Mouse (Mus musculus): ENCODE data around the gene Olfr911-ps1. TPM values are rescaled to one million over a fixed set of nuclear protein-coding genes. Genes with fewer than 3 reads are reported as not detected.

The Olfr911-ps1 gene
- polyA plus RNA-seq (2016; fragmentation: Nextera tagmentation; extraction: Ambion mirVana), result not detected in 2 replicates

GRCm38 (mm10) chr9:38521280-38521679 lies at the start of gene Olfr911-ps1:
Olfr911-ps1 (plus strand) TSS chr9:38521580.
- Histone ChIP-seq H3K27me3 (ENCODE audit: poor library complexity, severe bottlenecking) (no peaks in the 10 kb centered on the region), H3K4me1 (no peaks in the 10 kb centered on the region), H3K36me3 (replicated peaks) (no peaks in the 10 kb centered on the region), H3K4me3 (no peak within 1 kb of the TSS), H3K9me3 (no peaks in the 10 kb centered on the region), H3K27ac (no peak within 1 kb of the TSS)
- DNase-seq (ENCODE audit: extremely low spot score, low spot score), result no peak
- 82% methylated on average over 1 of the region's 1 CpGs for WGBS

- H3K4me1 ChIP-seq, result no peaks in the 10 kb centered on the region
- H3K27me3 ChIP-seq (ENCODE audit: poor library complexity, severe bottlenecking), result no peaks in the 10 kb centered on the region
- H3K9me3 ChIP-seq, result no peaks in the 10 kb centered on the region
- H3K27ac ChIP-seq, result no peak within 1 kb of the TSS
- 91% methylated on average over 3 of the region's 3 CpGs for WGBS
- DNase-seq (ENCODE audit: extremely low spot score, low spot score), result no peak
- no peaks in the 10 kb centered on the region for H3K36me3 ChIP-seq (replicated peaks)
- no peak within 1 kb of the TSS for H3K4me3 ChIP-seq
Measured at GRCm38 (mm10) chr9:38486785-38487184, 34.6 kb upstream of the Olfr911-ps1 start, which contains the start of gene Olfr906. Olfr906 (plus strand) TSS chr9:38487085.

- no peaks in the 10 kb centered on the region for H3K4me1 ChIP-seq
- no peak within 1 kb of the TSS for H3K27ac ChIP-seq
- no peak within 1 kb of the TSS for H3K4me3 ChIP-seq
- H3K27me3 ChIP-seq (ENCODE audit: poor library complexity, severe bottlenecking), result no peaks in the 10 kb centered on the region
- no peak for DNase-seq (ENCODE audit: extremely low spot score, low spot score)
- H3K36me3 ChIP-seq (replicated peaks), result no peaks in the 10 kb centered on the region
- 87% methylated on average over 2 of the region's 2 CpGs for WGBS
- H3K9me3 ChIP-seq, result no peaks in the 10 kb centered on the region
Measured at GRCm38 (mm10) chr9:38495501-38495900, 25.9 kb upstream of the Olfr911-ps1 start, which contains the start of gene Olfr907. Olfr907 (plus strand) TSS chr9:38495801.

- Histone ChIP-seq H3K27me3 (ENCODE audit: poor library complexity, severe bottlenecking) (no peaks in the 10 kb centered on the region), H3K36me3 (replicated peaks) (no peaks in the 10 kb centered on the region), H3K27ac (no peak overlapping the region), H3K9me3 (no peaks in the 10 kb centered on the region), H3K4me1 (no peaks in the 10 kb centered on the region), H3K4me3 (no peak overlapping the region)
- no peak for DNase-seq (ENCODE audit: extremely low spot score, low spot score)
- WGBS, result 69% methylated on average over 2 of the region's 2 CpGs
Measured at GRCm38 (mm10) chr9:38512353-38512752, 9.0 kb upstream of the Olfr911-ps1 start.

GRCm38 (mm10) chr9:38537549-38537948 lies 16.2 kb downstream of the Olfr911-ps1 start, which contains the start of gene Olfr910:
Olfr910 (plus strand) TSS chr9:38537849.
- Histone ChIP-seq H3K36me3 (replicated peaks) (no peaks in the 10 kb centered on the region), H3K27ac (no peak within 1 kb of the TSS), H3K9me3 (no peaks in the 10 kb centered on the region), H3K4me3 (no peak within 1 kb of the TSS), H3K4me1 (no peaks in the 10 kb centered on the region), H3K27me3 (ENCODE audit: poor library complexity, severe bottlenecking) (no peaks in the 10 kb centered on the region)
- 98% methylated on average over 2 of the region's 2 CpGs for WGBS
- DNase-seq (ENCODE audit: extremely low spot score, low spot score), result no peak

Other genes with a start within 250 kb of the Olfr911-ps1 start
- gene Olfr896-ps1, start 230.5 kb upstream of the Olfr911-ps1 start, polyA plus RNA-seq (2016; fragmentation: Nextera tagmentation; extraction: Ambion mirVana), result not detected in 2 replicates
- gene Olfr25, start 192.5 kb upstream of the Olfr911-ps1 start, polyA plus RNA-seq (2016; fragmentation: Nextera tagmentation; extraction: Ambion mirVana), result not detected in 2 replicates
- gene Olfr898, start 173.2 kb upstream of the Olfr911-ps1 start, polyA plus RNA-seq (2016; fragmentation: Nextera tagmentation; extraction: Ambion mirVana), result not detected in 2 replicates
- gene Olfr250, start 154.7 kb upstream of the Olfr911-ps1 start, polyA plus RNA-seq (2016; fragmentation: Nextera tagmentation; extraction: Ambion mirVana), result not detected in 2 replicates
- not detected in 2 replicates for gene Olfr251, start 144.5 kb upstream of the Olfr911-ps1 start, polyA plus RNA-seq (2016; fragmentation: Nextera tagmentation; extraction: Ambion mirVana)
- not detected in 2 replicates for gene Olfr147, start 119.9 kb upstream of the Olfr911-ps1 start, polyA plus RNA-seq (2016; fragmentation: Nextera tagmentation; extraction: Ambion mirVana)
- not detected in 2 replicates for gene Olfr901, start 92.1 kb upstream of the Olfr911-ps1 start, polyA plus RNA-seq (2016; fragmentation: Nextera tagmentation; extraction: Ambion mirVana)
- gene Olfr902, start 73.9 kb upstream of the Olfr911-ps1 start, polyA plus RNA-seq (2016; fragmentation: Nextera tagmentation; extraction: Ambion mirVana), result not detected in 2 replicates
- not detected in 2 replicates for gene Olfr904, start 58.4 kb upstream of the Olfr911-ps1 start, polyA plus RNA-seq (2016; fragmentation: Nextera tagmentation; extraction: Ambion mirVana)
- gene Olfr905, start 50.5 kb upstream of the Olfr911-ps1 start, polyA plus RNA-seq (2016; fragmentation: Nextera tagmentation; extraction: Ambion mirVana), result not detected in 2 replicates
- not detected in 2 replicates for gene Olfr906, start 34.5 kb upstream of the Olfr911-ps1 start, polyA plus RNA-seq (2016; fragmentation: Nextera tagmentation; extraction: Ambion mirVana)
- gene Olfr907, start 25.8 kb upstream of the Olfr911-ps1 start, polyA plus RNA-seq (2016; fragmentation: Nextera tagmentation; extraction: Ambion mirVana), result not detected in 2 replicates
- not detected in 2 replicates for gene Olfr910, start 16.3 kb downstream of the Olfr911-ps1 start, polyA plus RNA-seq (2016; fragmentation: Nextera tagmentation; extraction: Ambion mirVana)
- gene Olfr912, start 58.6 kb downstream of the Olfr911-ps1 start, polyA plus RNA-seq (2016; fragmentation: Nextera tagmentation; extraction: Ambion mirVana), result not detected in 2 replicates
- gene Olfr913, start 71.2 kb downstream of the Olfr911-ps1 start, polyA plus RNA-seq (2016; fragmentation: Nextera tagmentation; extraction: Ambion mirVana), result not detected in 2 replicates
- gene Olfr914, start 83.5 kb downstream of the Olfr911-ps1 start, polyA plus RNA-seq (2016; fragmentation: Nextera tagmentation; extraction: Ambion mirVana), result not detected in 2 replicates
- not detected in 2 replicates for gene Olfr916, start 138.3 kb downstream of the Olfr911-ps1 start, polyA plus RNA-seq (2016; fragmentation: Nextera tagmentation; extraction: Ambion mirVana)
- gene Olfr917, start 144.3 kb downstream of the Olfr911-ps1 start, polyA plus RNA-seq (2016; fragmentation: Nextera tagmentation; extraction: Ambion mirVana), result not detected in 2 replicates
- gene Olfr918, start 153.0 kb downstream of the Olfr911-ps1 start, polyA plus RNA-seq (2016; fragmentation: Nextera tagmentation; extraction: Ambion mirVana), result not detected in 2 replicates
- not detected in 2 replicates for gene Olfr919, start 182.1 kb downstream of the Olfr911-ps1 start, polyA plus RNA-seq (2016; fragmentation: Nextera tagmentation; extraction: Ambion mirVana)
- 5.0 and 5.1 TPM in 2 replicates for gene Vwa5a, start 196.7 kb downstream of the Olfr911-ps1 start, polyA plus RNA-seq (2016; fragmentation: Nextera tagmentation; extraction: Ambion mirVana)
- gene Olfr920, start 230.7 kb downstream of the Olfr911-ps1 start, polyA plus RNA-seq (2016; fragmentation: Nextera tagmentation; extraction: Ambion mirVana), result not detected in 2 replicates

All from forebrain, embryonic 10.5 days (tissue).